Mouse (Mus musculus) brain, embryonic 14.5 days (tissue): Measurements from ENCODE around the gene Hist1h2bj.

Experiments
- CTCF ChIP-seq: fragments of 200-500 bp; IDR thresholded peaks from 2 replicates; pipeline ENCODE4 v1.5.1; 2012; ENCODE audit warnings: inconsistent platforms, mild to moderate bottlenecking, moderate library complexity, borderline replicate concordance; ENCODE audit not compliant: insufficient read depth, insufficient read length; ENCODE audit errors: extremely low read depth
- POLR2A ChIP-seq: fragments of 200-500 bp; IDR thresholded peaks from 2 replicates; pipeline ENCODE4 v1.6.1; 2012; ENCODE audit warnings: mild to moderate bottlenecking, inconsistent platforms, borderline replicate concordance; ENCODE audit not compliant: poor library complexity, insufficient read depth, insufficient read length, severe bottlenecking; ENCODE audit errors: extremely low read depth

DNA sequence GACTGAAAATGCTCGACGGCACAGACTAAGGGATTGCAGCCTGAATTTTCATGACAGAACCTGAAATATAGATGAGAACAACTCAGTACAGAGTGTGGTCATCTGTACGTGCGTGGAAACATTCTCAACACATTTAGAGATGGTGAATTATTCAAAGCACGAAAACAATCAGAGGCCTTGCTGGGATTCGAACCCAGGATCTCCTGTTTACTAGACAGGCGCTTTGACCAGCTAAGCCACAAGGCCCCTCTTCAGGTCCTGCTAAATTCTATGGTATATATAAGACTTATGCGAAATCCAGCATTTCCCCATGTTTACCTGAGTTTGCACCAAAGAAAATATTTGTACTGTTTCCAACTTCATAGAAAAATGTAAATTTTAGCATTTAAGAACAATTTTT, 13.1 kb upstream of the Hist1h2bj start:
- TF ChIP-seq CTCF (no peak), POLR2A (no peak)
